24 mouse cellular contexts compared by ENCODE assay signal in the genomic region with DNA sequence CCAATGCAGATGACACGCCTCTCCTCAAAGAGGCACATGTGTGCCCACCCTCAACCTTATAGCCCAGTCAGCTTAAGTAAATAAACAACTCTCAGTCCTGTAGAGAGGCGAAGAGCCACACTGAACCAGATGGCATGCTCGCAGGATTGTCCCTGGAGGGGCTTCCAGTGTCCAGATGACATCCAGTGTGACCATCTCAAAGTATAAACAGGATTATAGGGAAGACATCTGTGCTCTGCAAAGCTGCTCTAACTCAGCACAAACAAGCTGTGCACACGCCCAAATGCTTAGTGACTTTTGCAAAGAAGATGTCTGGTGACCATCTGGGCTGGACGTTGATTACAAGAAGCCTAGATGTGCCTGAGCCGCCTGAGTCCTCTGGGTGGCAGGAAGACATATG. TPM values are rescaled to one million over a fixed set of nuclear protein-coding genes. Genes with fewer than 3 reads are reported as not detected.
DNase-seq lines count a peak whose midpoint lies in the region; ATAC-seq and TF ChIP-seq lines count a peak whose summit lies in the region.
"Had no signal": no experiment of that assay in that cellular context is flagged by ENCODE, and none has a peak within 500 bp of the region (broad histone marks: within the 10 kb centered on the region; RNA-seq: fewer than 3 reads in every experiment).

No protein-coding gene starts in this region.

- WGBS in hindbrain, embryonic 10.5 days, result 63% methylated on average over 6 of the region's 6 CpGs
- WGBS in hindbrain, embryonic 12.5 days, result 57% methylated on average over 6 of the region's 6 CpGs
- WGBS in neural tube, embryonic 15.5 days, result 70% methylated on average over 6 of the region's 6 CpGs
- WGBS in hindbrain, postnatal 0 days, result 46% methylated on average over 6 of the region's 6 CpGs
- 80% methylated on average over 6 of the region's 6 CpGs for WGBS in forebrain, embryonic 16.5 days

- no peak for ATAC-seq in hindbrain, embryonic 12.5 days (ENCODE audit: low FRiP score)
- ATAC-seq in neural tube, embryonic 15.5 days (ENCODE audit: low FRiP score), result no peak
- peak; percentile 62 for ATAC-seq in hindbrain, postnatal 0 days
- no peak for ATAC-seq in forebrain, embryonic 16.5 days
- ATAC-seq: intestine, embryonic 15.5 days; liver, embryonic 12.5 days had no signal

- no peak overlapping the region for H3K4me3 ChIP-seq in hindbrain, embryonic 10.5 days
- H3K4me3 ChIP-seq in hindbrain, embryonic 12.5 days, result no peak overlapping the region
- no peak overlapping the region for H3K4me3 ChIP-seq in neural tube, embryonic 15.5 days (replicated peaks)
- no peak overlapping the region for H3K4me3 ChIP-seq in hindbrain, postnatal 0 days (ENCODE audit: low read length)
- H3K4me3 ChIP-seq in forebrain, embryonic 16.5 days (replicated peaks; ENCODE audit: low read length), result no peak overlapping the region
- H3K4me3 ChIP-seq: forebrain, embryonic 12.5 days; heart, embryonic 15.5 days; intestine, embryonic 15.5 days; left cerebral cortex, adult 2 months; liver, embryonic 12.5 days had no signal

- no peaks in the 10 kb centered on the region for H3K27me3 ChIP-seq in hindbrain, embryonic 10.5 days (ENCODE audit: insufficient read depth, poor library complexity, severe bottlenecking)
- no peaks in the 10 kb centered on the region for H3K27me3 ChIP-seq in hindbrain, embryonic 12.5 days
- H3K27me3 ChIP-seq in neural tube, embryonic 15.5 days (replicated peaks), result no peaks in the 10 kb centered on the region
- no peaks in the 10 kb centered on the region for H3K27me3 ChIP-seq in hindbrain, postnatal 0 days (ENCODE audit: insufficient read depth, low read length)
- no peaks in the 10 kb centered on the region for H3K27me3 ChIP-seq in forebrain, embryonic 16.5 days (replicated peaks; ENCODE audit: control insufficient read depth, insufficient read depth, low read length)
- H3K27me3 ChIP-seq: forebrain, embryonic 12.5 days; heart, embryonic 15.5 days; intestine, embryonic 15.5 days; liver, embryonic 12.5 days had no signal

- H3K9me3 ChIP-seq in hindbrain, embryonic 10.5 days, result no peaks in the 10 kb centered on the region
- H3K9me3 ChIP-seq in hindbrain, embryonic 12.5 days (replicated peaks), result no peaks in the 10 kb centered on the region
- H3K9me3 ChIP-seq in neural tube, embryonic 15.5 days (replicated peaks), result no peaks in the 10 kb centered on the region
- H3K9me3 ChIP-seq in hindbrain, postnatal 0 days (ENCODE audit: low read length), result no peaks in the 10 kb centered on the region
- no peaks in the 10 kb centered on the region for H3K9me3 ChIP-seq in forebrain, embryonic 16.5 days (ENCODE audit: control insufficient read depth, low read length)
- H3K9me3 ChIP-seq: forebrain, embryonic 12.5 days; heart, embryonic 15.5 days; intestine, embryonic 15.5 days had no signal

- H3K4me1 ChIP-seq in hindbrain, embryonic 10.5 days (replicated peaks), result no peaks in the 10 kb centered on the region
- H3K4me1 ChIP-seq in hindbrain, embryonic 12.5 days, result no peaks in the 10 kb centered on the region
- H3K4me1 ChIP-seq in neural tube, embryonic 15.5 days, result no peaks in the 10 kb centered on the region
- H3K4me1 ChIP-seq in hindbrain, postnatal 0 days (ENCODE audit: insufficient read depth, low read length), result no peaks in the 10 kb centered on the region
- no peaks in the 10 kb centered on the region for H3K4me1 ChIP-seq in forebrain, embryonic 16.5 days (replicated peaks; ENCODE audit: control insufficient read depth, insufficient read depth, low read length)
- H3K4me1 ChIP-seq: forebrain, embryonic 12.5 days; heart, embryonic 15.5 days; intestine, embryonic 15.5 days; liver, embryonic 12.5 days had no signal

- no peak overlapping the region for H3K4me2 ChIP-seq in hindbrain, embryonic 12.5 days (replicated peaks)
- no peak overlapping the region for H3K4me2 ChIP-seq in neural tube, embryonic 15.5 days
- no peak overlapping the region for H3K4me2 ChIP-seq in hindbrain, postnatal 0 days (ENCODE audit: low read depth, low read length)
- no peak overlapping the region for H3K4me2 ChIP-seq in forebrain, embryonic 16.5 days (ENCODE audit: low read length)
- H3K4me2 ChIP-seq: forebrain, embryonic 12.5 days; heart, embryonic 15.5 days; intestine, embryonic 15.5 days; liver, embryonic 12.5 days had no signal

- H3K9ac ChIP-seq in hindbrain, embryonic 12.5 days, result no peak overlapping the region
- H3K9ac ChIP-seq in neural tube, embryonic 15.5 days (replicated peaks), result no peak overlapping the region
- H3K9ac ChIP-seq in hindbrain, postnatal 0 days (replicated peaks; ENCODE audit: low read length), result no peak overlapping the region
- H3K9ac ChIP-seq in forebrain, embryonic 16.5 days (replicated peaks; ENCODE audit: low read depth, low read length), result no peak overlapping the region
- H3K9ac ChIP-seq: forebrain, embryonic 12.5 days; heart, embryonic 15.5 days; intestine, embryonic 15.5 days; liver, embryonic 12.5 days had no signal

- H3K36me3 ChIP-seq in hindbrain, embryonic 10.5 days, result no peaks in the 10 kb centered on the region
- no peaks in the 10 kb centered on the region for H3K36me3 ChIP-seq in hindbrain, embryonic 12.5 days
- H3K36me3 ChIP-seq in neural tube, embryonic 15.5 days, result no peaks in the 10 kb centered on the region
- no peaks in the 10 kb centered on the region for H3K36me3 ChIP-seq in hindbrain, postnatal 0 days (ENCODE audit: insufficient read depth, low read length)
- H3K36me3 ChIP-seq in forebrain, embryonic 16.5 days (ENCODE audit: control insufficient read depth, insufficient read depth), result no peaks in the 10 kb centered on the region
- H3K36me3 ChIP-seq: forebrain, embryonic 12.5 days; G1E; heart, embryonic 15.5 days; intestine, embryonic 15.5 days; liver, embryonic 12.5 days had no signal

- DNase-seq in hindbrain, embryonic 10.5 days (ENCODE audit: low spot score), result peak; percentile 23
- peak; percentile 18 for DNase-seq in neural tube, embryonic 10.5 days (ENCODE audit: extremely low spot score, low spot score)
- DNase-seq in hindbrain, postnatal 0 days (ENCODE audit: low spot score), result peak; percentile 63
- DNase-seq in retina, postnatal 1 day, result peak; percentile 88
- DNase-seq in layer of hippocampus, adult 9-10 months (ENCODE audit: low spot score), result no peak
- DNase-seq: adrenal gland, postnatal 14 days; cerebellum, adult 11-12 months; cerebellum, postnatal 36 days; gastrocnemius, postnatal 14 days; heart, postnatal 4 days; kidney, adult 9 months; kidney, postnatal 25 days; layer of hippocampus, adult 9-11 months; lung, adult 2 months; lung, postnatal 36 days had no signal

- H3K27ac ChIP-seq in hindbrain, embryonic 10.5 days, result no peak overlapping the region
- no peak overlapping the region for H3K27ac ChIP-seq in hindbrain, embryonic 12.5 days
- H3K27ac ChIP-seq in neural tube, embryonic 15.5 days (replicated peaks), result no peak overlapping the region
- H3K27ac ChIP-seq in hindbrain, postnatal 0 days, result no peak overlapping the region
- no peak overlapping the region for H3K27ac ChIP-seq in forebrain, embryonic 16.5 days (ENCODE audit: low read length)
- H3K27ac ChIP-seq: forebrain, embryonic 12.5 days; heart, embryonic 15.5 days; intestine, embryonic 15.5 days; left cerebral cortex, adult 2 months; liver, embryonic 12.5 days had no signal

- TF ChIP-seq CTCF in hindbrain, postnatal 0 days (IDR thresholded peaks at IDR 0.05; ENCODE audit: low read depth), result no peak

RNA-seq across cellular contexts. Expression of a gene that starts 58.8 kb away (rescaled TPM):
- polyA plus RNA-seq in hindbrain, embryonic 10.5 days (2016; fragmentation: Nextera tagmentation; extraction: Ambion mirVana), result 0.99 and 1.5 TPM in 2 replicates
- 3.2 and 3.5 TPM in 2 replicates for polyA plus RNA-seq in hindbrain, embryonic 12.5 days (2016; fragmentation: Nextera tagmentation; extraction: Ambion mirVana)
- 2.7 TPM in 2 replicates for polyA plus RNA-seq in neural tube, embryonic 15.5 days (2015; fragmentation: Nextera tagmentation; extraction: Ambion mirVana)
- total RNA-seq in hindbrain, postnatal 0 days (2014; rRNA removed), result 14.2 and 58.4 TPM in 2 replicates
- 1.9 and 2.2 TPM in 2 replicates for polyA plus RNA-seq in hindbrain, postnatal 0 days (2015; fragmentation: Nextera tagmentation; extraction: Ambion mirVana)
- polyA plus RNA-seq in forebrain, embryonic 16.5 days (2015; fragmentation: Nextera tagmentation; extraction: Ambion mirVana), result 1.3 and 1.6 TPM in 2 replicates
- polyA plus RNA-seq: G1E had no signal
